Mouse (Mus musculus) yolk sac, embryonic 10.5 days (tissue): ENCODE results near the gene 1700001C02Rik.

Experiments
- DNase-seq: peaks from one replicate; pipeline ENCODE4 v3.0.0-alpha.2; 2017; ENCODE audit warnings: low spot score

1700001C02Rik gene

GRCm38 (mm10) chr5:30465861-30466260 lies at the start of gene 1700001C02Rik:
1700001C02Rik (plus strand) TSS chr5:30466047.
- no peak for DNase-seq

DNA sequence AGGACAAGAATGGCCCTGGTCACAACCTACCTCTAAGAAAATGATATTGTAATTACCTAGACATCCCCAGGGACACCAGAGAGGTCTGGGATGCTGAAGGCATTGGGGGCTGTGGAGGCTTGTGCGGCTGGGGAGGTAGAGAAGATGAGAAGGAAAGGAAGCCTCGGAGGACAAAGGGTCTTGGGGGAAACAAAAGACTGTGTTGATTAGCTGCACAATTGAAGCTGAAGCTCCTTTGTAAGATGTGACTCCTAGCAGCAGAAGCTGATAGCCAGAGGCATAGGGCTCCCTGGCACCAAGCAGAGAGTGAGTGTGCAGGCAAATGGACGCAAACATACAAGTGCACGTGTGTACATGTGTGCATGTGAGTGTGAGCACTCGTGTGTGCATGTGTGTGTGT lies 49.2 kb upstream of the 1700001C02Rik start:
- no peak for DNase-seq

- DNase-seq: no peak
Measured at GRCm38 (mm10) chr5:30423121-30423520, 42.7 kb upstream of the 1700001C02Rik start.

GRCm38 (mm10) chr5:30423572-30424244 lies 42.1 kb upstream of the 1700001C02Rik start:
- peak; percentile 5 for DNase-seq

GRCm38 (mm10) chr5:30427406-30427805 lies 38.4 kb upstream of the 1700001C02Rik start:
- DNase-seq: no peak

- DNase-seq: no peak
Measured at GRCm38 (mm10) chr5:30438931-30439330, 26.9 kb upstream of the 1700001C02Rik start.

GRCm38 (mm10) chr5:30440308-30440906 lies 25.4 kb upstream of the 1700001C02Rik start:
- DNase-seq: no peak

- no peak for DNase-seq
Measured at GRCm38 (mm10) chr5:30442196-30442595, 23.7 kb upstream of the 1700001C02Rik start.

- no peak for DNase-seq
Measured at GRCm38 (mm10) chr5:30444327-30444895, 21.4 kb upstream of the 1700001C02Rik start.

GRCm38 (mm10) chr5:30456056-30456455 lies 9.8 kb upstream of the 1700001C02Rik start:
- no peak for DNase-seq

- DNase-seq: no peak
Measured at GRCm38 (mm10) chr5:30460155-30460554, 5.7 kb upstream of the 1700001C02Rik start.

- no peak for DNase-seq
Measured at GRCm38 (mm10) chr5:30461821-30462220, 4.0 kb upstream of the 1700001C02Rik start, which contains the start of gene Otof. Otof (minus strand) TSS chr5:30461932.

DNA sequence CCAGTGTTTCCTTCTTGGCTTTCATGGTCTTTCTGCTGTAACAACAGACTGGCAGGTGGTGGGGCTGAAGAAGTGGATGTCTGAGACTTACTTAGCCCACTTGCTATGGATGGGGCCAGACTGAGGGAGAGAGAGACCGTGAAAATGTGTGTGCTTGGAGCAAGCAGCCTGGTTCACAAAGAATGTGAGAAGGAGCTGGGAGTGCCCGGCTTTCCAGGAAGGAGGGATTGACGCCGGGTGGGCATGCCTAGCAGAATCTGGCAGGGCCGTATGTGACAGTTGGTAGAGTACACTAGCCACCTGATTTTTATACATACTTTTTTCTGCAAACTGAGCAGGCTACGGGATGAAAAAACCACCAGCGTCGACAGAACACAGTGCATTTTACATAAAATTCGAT lies 468 bp downstream of the 1700001C02Rik start:
- DNase-seq: no peak

GRCm38 (mm10) chr5:30470454-30470853 lies 4.6 kb downstream of the 1700001C02Rik start:
- DNase-seq: no peak

DNA sequence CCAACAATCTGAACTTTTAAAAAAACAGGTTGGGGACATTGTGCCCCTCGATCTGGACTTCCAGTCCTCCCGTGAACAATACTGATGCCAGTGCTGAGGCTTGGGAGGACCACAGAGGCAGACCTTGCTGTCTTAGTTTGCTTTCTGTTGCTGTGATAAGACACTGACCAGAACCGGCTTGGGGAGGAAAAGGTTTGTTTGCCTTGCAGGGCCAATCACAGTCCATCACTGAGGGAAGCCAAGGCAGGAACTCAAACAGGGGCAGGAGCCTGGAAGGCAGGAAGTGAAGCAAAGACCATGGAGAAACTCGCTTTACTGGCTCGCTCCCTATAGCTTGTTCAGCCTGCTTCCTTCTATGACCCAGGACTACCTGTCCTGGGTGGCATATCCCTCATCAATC lies 6.3 kb downstream of the 1700001C02Rik start:
- DNase-seq: peak; percentile 60

- peak; percentile 10 for DNase-seq
Measured at GRCm38 (mm10) chr5:30476534-30476933, 10.7 kb downstream of the 1700001C02Rik start.

- peak; percentile 55 for DNase-seq
Measured at GRCm38 (mm10) chr5:30482319-30482718, 16.5 kb downstream of the 1700001C02Rik start.

DNA sequence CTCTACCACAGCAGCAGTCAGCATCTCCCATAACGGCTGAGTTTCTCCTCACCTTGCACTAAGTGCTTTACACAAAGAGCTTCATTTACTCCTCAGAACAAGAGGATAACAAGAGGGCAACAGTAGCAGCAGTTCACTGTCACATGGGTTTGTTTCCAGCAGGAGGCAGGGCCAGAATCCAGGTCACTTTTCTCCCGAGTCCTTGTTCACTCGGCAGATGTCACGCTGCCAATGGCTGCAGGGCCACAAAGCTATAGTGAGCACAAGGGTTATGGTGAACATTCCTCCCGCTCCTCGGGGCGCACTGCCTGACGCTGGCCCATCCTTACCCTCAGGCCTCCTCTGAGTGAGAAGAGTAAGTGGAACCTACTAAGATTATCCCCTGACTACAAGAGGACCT lies 17.7 kb downstream of the 1700001C02Rik start:
- DNase-seq: no peak

DNA sequence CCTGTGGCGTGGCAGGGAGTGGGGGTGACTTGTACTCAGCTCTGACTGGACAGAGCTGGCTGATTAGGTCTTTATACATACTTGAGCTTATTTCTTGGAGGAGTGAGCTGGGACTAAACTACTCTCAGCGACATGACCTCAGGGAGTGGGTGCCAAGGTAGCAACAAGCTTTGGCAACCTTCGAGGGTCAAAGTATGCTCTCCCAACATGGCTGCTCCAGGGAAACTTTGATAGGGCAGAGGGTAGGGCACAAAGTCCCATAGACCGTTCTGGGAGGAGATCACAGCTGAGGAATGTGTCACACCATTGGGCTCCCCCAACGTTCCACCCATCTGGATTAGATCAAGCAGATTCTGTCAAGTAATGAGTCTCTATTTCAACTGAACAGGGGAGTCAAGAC lies 18.7 kb downstream of the 1700001C02Rik start:
- no peak for DNase-seq

DNA sequence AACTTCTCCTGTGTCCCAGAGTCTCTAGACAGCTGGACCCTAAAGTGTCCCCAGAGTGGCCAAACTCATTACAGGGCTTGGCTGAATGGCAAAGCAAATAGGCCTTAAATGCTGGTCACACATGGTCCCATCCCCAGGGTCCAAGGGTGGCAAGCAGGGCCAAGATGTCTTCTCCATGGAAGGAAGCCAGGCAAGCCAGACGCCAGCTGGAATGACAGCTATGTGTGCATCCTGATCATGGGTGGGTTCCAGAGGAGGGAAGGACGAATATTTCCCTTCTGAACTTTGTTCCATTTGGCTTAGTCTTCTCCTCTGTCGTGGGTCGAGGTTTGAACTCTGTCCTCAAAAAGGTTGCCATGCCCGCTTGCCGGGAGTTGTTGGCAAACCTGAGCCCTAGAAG lies 19.3 kb downstream of the 1700001C02Rik start:
- DNase-seq: no peak

DNA sequence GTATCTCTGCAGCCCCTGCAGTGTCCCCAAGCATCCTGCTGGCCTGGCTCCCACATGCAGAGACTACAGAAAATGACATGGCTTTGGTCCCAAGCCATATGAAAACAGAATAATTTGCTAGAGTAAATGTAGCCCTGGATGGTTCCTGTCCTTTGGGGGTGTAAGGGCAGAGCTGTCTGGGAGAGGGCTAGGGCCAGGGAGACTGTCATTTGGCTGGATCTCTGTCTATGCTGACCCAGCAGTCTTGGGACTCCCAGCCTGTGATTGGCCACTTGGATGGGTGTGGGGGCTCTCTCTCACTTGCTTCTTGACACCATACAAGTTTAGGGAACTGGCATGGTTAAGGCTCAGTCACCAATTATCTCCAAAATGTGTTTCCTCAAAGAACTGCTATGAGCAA lies 24.4 kb downstream of the 1700001C02Rik start:
- no peak for DNase-seq

DNA sequence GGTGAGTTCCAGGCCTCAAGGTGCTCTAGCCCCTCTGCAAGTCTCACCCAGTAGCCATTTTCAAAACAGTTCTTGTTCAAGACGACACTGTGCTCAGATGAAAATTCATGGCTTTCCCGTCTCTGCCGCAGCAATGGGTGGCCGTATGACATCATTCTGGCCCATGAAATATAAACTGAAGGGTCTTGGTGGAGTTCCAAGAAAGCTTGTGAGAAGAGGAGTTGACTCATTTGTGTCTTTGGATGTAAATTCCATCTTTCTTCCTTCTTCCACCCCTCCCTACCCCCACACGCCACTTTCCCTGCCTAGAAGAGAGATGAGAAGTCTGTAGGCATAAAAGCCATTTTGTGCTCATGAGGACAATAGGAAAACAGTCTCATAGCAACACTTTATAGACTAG lies 25.0 kb downstream of the 1700001C02Rik start:
- DNase-seq: no peak

- no peak for DNase-seq
Measured at GRCm38 (mm10) chr5:30493723-30494122, 27.9 kb downstream of the 1700001C02Rik start.
